Mouse (Mus musculus): ENCODE measurements around the gene Sptssa. TPM values are rescaled to one million over a fixed set of nuclear protein-coding genes. Genes with fewer than 3 reads are reported as not detected.

Sptssa gene
- polyA plus RNA-seq (2014; fragmentation: Illumina TruSeq; extraction: RNeasy Lipid Tissue Mini Kit (QIAGEN cat#74804); ENCODE audit: low read depth, low replicate concordance), result 122 TPM

GRCm38 (mm10) chr12:54656396-54657171 is at the start of gene Sptssa:
Gene Sptssa, minus strand, starts transcription at chr12:54656573.

GRCm38 (mm10) chr12:54695511-54696241 is 39.3 kb upstream of the Sptssa start, which contains the start of gene Eapp:
Gene Eapp, minus strand, starts transcription at chr12:54695897.

Other genes with a start within 250 kb of the Sptssa start
- gene Eapp, start 39.3 kb upstream of the Sptssa start, polyA plus RNA-seq (2014; fragmentation: Illumina TruSeq; extraction: RNeasy Lipid Tissue Mini Kit (QIAGEN cat#74804); ENCODE audit: low read depth, low replicate concordance), result 29.3 TPM
- 79.4 TPM for gene Snx6, start 139.1 kb upstream of the Sptssa start, polyA plus RNA-seq (2014; fragmentation: Illumina TruSeq; extraction: RNeasy Lipid Tissue Mini Kit (QIAGEN cat#74804); ENCODE audit: low read depth, low replicate concordance)
- gene Cfl2, start 206.3 kb upstream of the Sptssa start, polyA plus RNA-seq (2014; fragmentation: Illumina TruSeq; extraction: RNeasy Lipid Tissue Mini Kit (QIAGEN cat#74804); ENCODE audit: low read depth, low replicate concordance), result 89.2 TPM

Data from adipose tissue, adult 10 weeks (tissue).